Comparison of ENCODE assay signal across 8 mouse cellular contexts in genomic region chr2:4445629-4446400, GRCm38 (mm10).
A peak's percentile ranks its signal among the peaks of the same experiment; 100 is the strongest.
DNase-seq lines count a peak whose midpoint lies in the region; ATAC-seq lines count a peak whose summit lies in the region.

No protein-coding gene starts in this region.

- no peak overlapping the region for H3K9ac ChIP-seq in heart, embryonic 12.5 days
- no peak overlapping the region for H3K9ac ChIP-seq in hindbrain, embryonic 16.5 days (ENCODE audit: low read depth, low read length)

- no peak for ATAC-seq in heart, embryonic 12.5 days (ENCODE audit: insufficient number of reproducible peaks, low FRiP score)
- ATAC-seq in hindbrain, embryonic 16.5 days, result no peak

- H3K4me1 ChIP-seq in heart, embryonic 12.5 days (replicated peaks), result peaks cover 59% of the 10 kb centered on the region
- peaks cover 5% of the 10 kb centered on the region for H3K4me1 ChIP-seq in hindbrain, embryonic 16.5 days (ENCODE audit: control insufficient read depth, insufficient read depth, low read depth, low read length)

- peak; percentile 43 for DNase-seq in layer of hippocampus, adult 11-12 months (ENCODE audit: low spot score)
- DNase-seq in layer of hippocampus, postnatal 14 days (ENCODE audit: low spot score in 2 of 2), result no peak
- peak; percentile 47 to 62 for DNase-seq in adrenal gland, postnatal 36 days
- peak; percentile 30 for DNase-seq in lung, postnatal 25 days (ENCODE audit: low spot score)
- DNase-seq in c-Kit-positive CD71-positive TER-119-positive erythroid progenitor cells, embryonic 14.5 days (ENCODE audit: low spot score), result no peak
- DNase-seq in embryo, embryonic 9.5 days (ENCODE audit: extremely low spot score), result no peak

- H3K4me3 ChIP-seq in heart, embryonic 12.5 days, result no peak overlapping the region
- H3K4me3 ChIP-seq in hindbrain, embryonic 16.5 days (ENCODE audit: low read length), result no peak overlapping the region

- WGBS in heart, embryonic 12.5 days, result 65% methylated on average over 10 of the region's 10 CpGs
- 76% methylated on average over 10 of the region's 10 CpGs for WGBS in hindbrain, embryonic 16.5 days

- H3K27ac ChIP-seq in heart, embryonic 12.5 days (ENCODE audit: poor library complexity, severe bottlenecking), result peak overlapping the region; percentile 67
- no peak overlapping the region for H3K27ac ChIP-seq in hindbrain, embryonic 16.5 days (ENCODE audit: low read depth, low read length)

- no peak overlapping the region for H3K4me2 ChIP-seq in heart, embryonic 12.5 days
- H3K4me2 ChIP-seq in hindbrain, embryonic 16.5 days (ENCODE audit: low read length), result no peak overlapping the region

- H3K27me3 ChIP-seq in heart, embryonic 12.5 days (replicated peaks), result no peaks in the 10 kb centered on the region
- H3K27me3 ChIP-seq in hindbrain, embryonic 16.5 days (replicated peaks; ENCODE audit: control insufficient read depth, insufficient read depth, low read length), result no peaks in the 10 kb centered on the region

- H3K36me3 ChIP-seq in heart, embryonic 12.5 days, result no peaks in the 10 kb centered on the region
- H3K36me3 ChIP-seq in hindbrain, embryonic 16.5 days (ENCODE audit: control insufficient read depth, insufficient read depth, low read length), result no peaks in the 10 kb centered on the region

- no peaks in the 10 kb centered on the region for H3K9me3 ChIP-seq in heart, embryonic 12.5 days (replicated peaks)
- no peaks in the 10 kb centered on the region for H3K9me3 ChIP-seq in hindbrain, embryonic 16.5 days (ENCODE audit: control insufficient read depth, low read length)

Comparison
In these comparisons a context has a peak if more than half of its experiments do, and no peak if none do; other contexts are left out.
1. DNase-seq: peak in layer of hippocampus, adult 11-12 months (single experiment), adrenal gland, postnatal 36 days (2 of 2) and lung, postnatal 25 days (single experiment); none in layer of hippocampus, postnatal 14 days (0 of 2), c-Kit-positive CD71-positive TER-119-positive erythroid progenitor cells, embryonic 14.5 days (single experiment) and embryo, embryonic 9.5 days (single experiment).